Comparison of ENCODE assay signal across 8 mouse cellular contexts in the genomic region with DNA sequence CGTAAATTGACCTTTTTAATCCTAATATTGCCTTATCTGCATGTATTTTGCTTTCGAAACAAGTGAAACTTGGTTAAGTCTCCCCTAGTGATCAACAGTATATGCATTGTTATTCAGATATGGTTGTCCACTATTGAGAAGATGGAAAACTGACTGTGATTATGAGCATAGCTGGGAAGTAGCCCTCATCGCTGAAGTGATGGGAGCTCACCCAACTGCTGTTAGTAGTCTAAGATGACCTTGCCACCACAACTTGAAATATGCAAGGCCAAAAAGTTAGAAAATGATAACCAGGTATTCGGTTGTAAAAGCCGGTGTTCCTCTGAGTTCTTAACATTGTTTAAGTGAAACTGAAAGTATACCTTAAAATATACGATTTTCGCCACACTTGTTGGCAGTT. TPM values are rescaled to one million over a fixed set of nuclear protein-coding genes. Genes with fewer than 3 reads are reported as not detected.
DNase-seq lines count a peak whose midpoint lies in the region; ATAC-seq and TF ChIP-seq lines count a peak whose summit lies in the region.

No protein-coding gene starts in this region.

- H3K4me2 ChIP-seq in forebrain, embryonic 12.5 days: peak overlapping the region; percentile 92; the same call in 1 of the 2 replicates
- H3K4me2 ChIP-seq in forebrain, embryonic 13.5 days: no peak overlapping the region
- peak overlapping the region; percentile 65 for H3K4me2 ChIP-seq in intestine, embryonic 14.5 days (ENCODE audit: low read length)

- WGBS in forebrain, embryonic 12.5 days: 90% methylated on average over 7 of the region's 7 CpGs
- WGBS in forebrain, embryonic 13.5 days: 83% methylated on average over 7 of the region's 7 CpGs
- WGBS in lung, adult 2 months: 76% methylated on average over 7 of the region's 7 CpGs
- WGBS in intestine, embryonic 14.5 days: 84% methylated on average over 7 of the region's 7 CpGs
- 20% methylated on average over 7 of the region's 7 CpGs for WGBS in macrophage (ENCODE audit: missing documents)

- TF ChIP-seq POLR2A in lung, adult 2 months (IDR thresholded peaks at IDR 0.05; ENCODE audit: borderline replicate concordance, extremely low read depth, low read depth, low read length): no peak

- no peak for ATAC-seq in forebrain, embryonic 12.5 days (ENCODE audit: low FRiP score)
- ATAC-seq in forebrain, embryonic 13.5 days: no peak
- ATAC-seq in intestine, embryonic 14.5 days (replicated peaks; ENCODE audit: low FRiP score, low TSS enrichment, low read depth): no peak

- DNase-seq in lung, adult 2 months: no peak
- DNase-seq in lung, postnatal 36 days: no peak
- no peak for DNase-seq in intestine, embryonic 14.5 days (ENCODE audit: low spot score)
- no peak for DNase-seq in layer of hippocampus, postnatal 10 days (ENCODE audit: low spot score in 2 of 2)
- DNase-seq in thymus, postnatal 25 days: no peak

- no peak overlapping the region for H3K9ac ChIP-seq in forebrain, embryonic 12.5 days
- H3K9ac ChIP-seq in forebrain, embryonic 13.5 days: no peak overlapping the region
- H3K9ac ChIP-seq in intestine, embryonic 14.5 days (ENCODE audit: low read length): no peak overlapping the region

- 0 out of 2 replicates have a peak, but pooled peaks cover 5% of the 10 kb centered on the region for H3K27me3 ChIP-seq in forebrain, embryonic 12.5 days
- peaks cover 3% of the 10 kb centered on the region; the same call in 1 of the 2 replicates for H3K27me3 ChIP-seq in forebrain, embryonic 13.5 days
- no peaks in the 10 kb centered on the region for H3K27me3 ChIP-seq in intestine, embryonic 14.5 days (replicated peaks; ENCODE audit: control insufficient read depth, insufficient read depth, low read length)

- no peak overlapping the region for H3K4me3 ChIP-seq in forebrain, embryonic 12.5 days (replicated peaks)
- no peak overlapping the region for H3K4me3 ChIP-seq in forebrain, embryonic 13.5 days
- peak overlapping the region; percentile 5 for H3K4me3 ChIP-seq in lung, adult 2 months (replicated peaks; ENCODE audit: extremely low read depth, low read depth, low read length)
- peak overlapping the region; percentile 66; the same call in 1 of the 2 replicates for H3K4me3 ChIP-seq in intestine, embryonic 14.5 days (ENCODE audit: low read depth, low read length)
- peak overlapping the region; percentile 50 for H3K4me3 ChIP-seq in macrophage (ENCODE audit: inconsistent target)

- no peaks in the 10 kb centered on the region for H3K9me3 ChIP-seq in forebrain, embryonic 12.5 days
- no peaks in the 10 kb centered on the region for H3K9me3 ChIP-seq in forebrain, embryonic 13.5 days (replicated peaks)
- no peaks in the 10 kb centered on the region for H3K9me3 ChIP-seq in intestine, embryonic 14.5 days (ENCODE audit: control insufficient read depth, low read length)

- H3K36me3 ChIP-seq in forebrain, embryonic 12.5 days (replicated peaks): no peaks in the 10 kb centered on the region
- H3K36me3 ChIP-seq in forebrain, embryonic 13.5 days (ENCODE audit: poor library complexity, severe bottlenecking): no peaks in the 10 kb centered on the region
- H3K36me3 ChIP-seq in intestine, embryonic 14.5 days (ENCODE audit: control insufficient read depth, insufficient read depth, low read length): no peaks in the 10 kb centered on the region
- no peaks in the 10 kb centered on the region for H3K36me3 ChIP-seq in macrophage (ENCODE audit: inconsistent target)

- H3K4me1 ChIP-seq in forebrain, embryonic 12.5 days: peaks cover 11% of the 10 kb centered on the region
- H3K4me1 ChIP-seq in forebrain, embryonic 13.5 days: peaks cover 20% of the 10 kb centered on the region
- peaks cover 3% of the 10 kb centered on the region for H3K4me1 ChIP-seq in lung, adult 2 months (ENCODE audit: control insufficient read depth, insufficient read depth, low read length)
- H3K4me1 ChIP-seq in intestine, embryonic 14.5 days (replicated peaks; ENCODE audit: control insufficient read depth, insufficient read depth, low read length): peaks cover 11% of the 10 kb centered on the region

- no peak for TF ChIP-seq CTCF in lung, adult 2 months (IDR thresholded peaks at IDR 0.05; ENCODE audit: insufficient read depth, low read length)

- peaks cover 24% of the 10 kb centered on the region for H3K79me2 ChIP-seq in macrophage (ENCODE audit: inconsistent target)

- no peak overlapping the region for H3K27ac ChIP-seq in forebrain, embryonic 12.5 days
- H3K27ac ChIP-seq in forebrain, embryonic 13.5 days: no peak overlapping the region
- no peak overlapping the region; the same call in 1 of the 2 replicates for H3K27ac ChIP-seq in intestine, embryonic 14.5 days (ENCODE audit: low read depth)
- no peak overlapping the region for H3K27ac ChIP-seq in macrophage

RNA-seq across cellular contexts. Expression of a gene that starts 1.3 kb away (rescaled TPM):
- polyA plus RNA-seq in forebrain, embryonic 12.5 days (2016; fragmentation: Nextera tagmentation; extraction: Ambion mirVana): 18.8 and 18.9 TPM in 2 replicates
- polyA plus RNA-seq in forebrain, embryonic 13.5 days (2015; fragmentation: Nextera tagmentation; extraction: Ambion mirVana): 10.6 and 14.7 TPM in 2 replicates
- 2.0 and 2.1 TPM in 2 replicates for polyA plus RNA-seq in lung, adult 2 months (2012; rRNA removed)
- polyA plus RNA-seq in intestine, embryonic 14.5 days (2014; fragmentation: Nextera tagmentation; extraction: Ambion mirVana): 26.4 and 29.5 TPM in 2 replicates
- 10 to 100 TPM in 23 of 26 experiments, 1 to 10 TPM in 3; 4.1 to 29.7 (median 22.7) TPM for total RNA-seq in macrophage (2018; cell fraction: chromatin; rRNA removed)
- total RNA-seq in macrophage (2018; cell fraction: cytosol; rRNA removed): 10 to 100 TPM; 17.1 to 34.0 (median 24.0) TPM
- 10 to 100 TPM; 22.0 to 65.8 (median 38.4) TPM for total RNA-seq in macrophage (2018; cell fraction: nucleus; rRNA removed)
- 21.0 to 30.5 TPM (median 21.6 TPM) in 3 replicates for polyA plus RNA-seq in macrophage (2018)
- total RNA-seq in layer of hippocampus, postnatal 10 days (2021): 10 to 100 TPM; 11.7 to 11.8 TPM

Comparison
In these comparisons a context has a peak if more than half of its experiments do, and no peak if none do; other contexts are left out.
1. H3K4me3 ChIP-seq: peak in lung, adult 2 months (single experiment), intestine, embryonic 14.5 days (single experiment) and macrophage (single experiment); none in forebrain, embryonic 12.5 days (single experiment) and forebrain, embryonic 13.5 days (single experiment).